Mouse (Mus musculus): Measurements from ENCODE around the gene Zfp108.

The Zfp108 gene

DNA sequence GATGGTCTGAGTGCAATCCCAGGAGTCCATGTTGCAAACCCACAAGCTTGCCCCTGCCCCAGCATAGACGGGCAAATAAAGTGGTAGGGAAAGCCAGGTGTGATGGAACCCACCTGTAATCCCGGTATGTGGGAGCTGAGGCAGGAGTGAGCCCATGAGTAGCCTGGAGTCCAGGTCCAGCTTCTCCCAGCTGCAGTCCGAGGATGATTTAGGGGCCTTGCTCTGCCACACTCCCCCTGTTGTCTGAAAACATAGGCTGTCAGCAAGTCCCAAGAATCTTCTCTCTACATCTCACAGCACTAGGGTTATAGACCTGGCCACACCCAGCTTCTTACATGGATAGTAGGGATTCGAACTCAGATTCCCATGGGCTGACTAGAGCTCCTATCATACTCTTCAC is 32.3 kb downstream of the Zfp108 start:
- DNase-seq, result no peak

DNA sequence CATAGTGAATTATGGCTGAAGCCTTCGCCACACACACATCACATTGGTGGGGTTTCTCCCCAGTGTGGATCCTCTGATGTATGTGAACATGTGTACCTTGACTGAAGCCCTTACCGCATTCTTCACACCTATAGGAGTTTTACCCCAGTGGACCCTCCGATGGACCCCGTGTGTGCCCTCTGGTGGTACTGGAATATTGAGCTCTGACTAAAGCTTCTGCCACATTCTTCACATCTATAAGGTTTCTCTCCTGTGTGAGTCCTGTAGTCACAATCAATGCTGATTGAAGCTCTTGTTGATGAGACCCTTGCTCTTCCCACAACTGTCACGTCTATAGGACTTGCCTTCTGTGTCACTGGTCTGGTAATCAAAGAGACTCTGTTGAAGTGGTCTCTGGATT is 33.1 kb downstream of the Zfp108 start:
- no peak for DNase-seq

DNA sequence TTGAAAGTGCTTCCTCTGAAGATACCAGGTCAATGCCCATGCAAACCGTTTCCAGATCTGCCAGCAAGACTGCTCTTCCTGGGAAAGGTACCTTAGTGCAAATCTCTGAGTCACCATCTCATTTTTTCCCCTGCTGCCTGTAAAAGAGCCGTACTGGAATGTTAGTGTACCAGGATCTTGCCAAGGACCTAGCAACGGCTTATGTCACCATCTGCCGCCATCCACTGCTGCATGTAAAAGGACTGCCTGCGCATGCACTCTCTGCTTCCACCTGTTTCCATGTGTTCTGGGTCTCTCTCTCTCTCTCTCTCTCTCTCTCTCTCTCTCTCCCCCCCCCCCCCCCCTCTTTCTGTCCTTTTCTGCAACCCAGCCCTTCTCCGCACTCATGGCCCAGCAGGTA is 33.9 kb downstream of the Zfp108 start:
- DNase-seq, result no peak

DNA sequence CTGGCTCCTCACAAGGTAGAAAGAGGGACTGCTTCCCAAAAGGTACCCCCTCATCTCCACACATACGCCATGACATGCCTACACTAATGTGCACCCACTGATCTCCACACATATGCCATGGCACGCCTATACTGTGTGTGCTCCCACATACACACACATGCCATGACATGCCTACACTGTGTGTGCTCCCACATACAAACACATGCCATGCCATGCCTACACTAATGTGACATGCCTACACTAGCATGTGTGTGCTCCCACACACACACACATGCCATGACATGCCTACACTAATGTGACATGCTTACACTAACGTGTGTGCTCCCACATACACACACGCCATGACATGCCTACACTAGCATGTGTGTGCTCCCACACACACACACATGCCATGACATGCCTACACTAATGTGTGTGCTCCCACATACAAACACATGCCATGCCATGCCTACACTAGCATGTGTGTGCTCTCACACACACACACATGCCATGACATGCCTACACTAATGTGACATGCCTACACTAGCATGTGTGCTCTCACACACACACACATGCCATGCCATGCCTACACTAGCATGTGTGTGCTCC is 35.6 kb downstream of the Zfp108 start:
- DNase-seq, result no peak

DNA sequence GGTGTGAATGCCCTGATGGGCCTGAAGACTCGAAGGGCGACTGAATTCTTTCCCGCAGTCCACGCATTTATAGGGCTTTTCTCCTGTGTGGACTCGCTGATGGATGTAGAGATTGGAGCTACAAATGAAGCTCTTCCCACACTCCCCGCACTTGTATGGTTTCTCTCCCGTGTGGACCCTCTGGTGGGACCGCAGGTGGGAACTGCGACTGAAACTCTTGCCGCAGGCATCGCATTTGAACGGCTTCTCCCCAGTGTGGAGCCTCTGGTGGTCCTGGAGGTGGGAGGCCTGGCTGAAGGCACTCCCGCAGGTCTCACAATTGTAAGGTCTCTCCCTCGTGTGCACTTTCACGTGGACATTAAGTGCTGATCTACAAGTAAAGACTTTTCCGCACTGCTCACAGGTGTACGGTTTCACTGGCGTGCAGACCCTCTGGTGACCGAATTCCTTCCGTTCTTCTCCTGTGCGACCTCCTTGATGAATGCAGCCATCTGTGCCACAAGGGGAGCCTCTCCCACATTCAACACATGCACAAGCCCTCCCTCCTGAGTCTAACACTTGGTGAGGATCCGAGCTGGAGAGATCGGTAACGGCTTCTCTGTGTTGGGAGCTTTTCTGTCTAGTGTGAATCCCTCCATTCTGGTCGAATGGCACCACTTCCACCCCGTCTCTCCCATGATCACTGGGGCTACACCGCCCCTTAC is 36.9 kb downstream of the Zfp108 start:
- no peak for DNase-seq

DNA sequence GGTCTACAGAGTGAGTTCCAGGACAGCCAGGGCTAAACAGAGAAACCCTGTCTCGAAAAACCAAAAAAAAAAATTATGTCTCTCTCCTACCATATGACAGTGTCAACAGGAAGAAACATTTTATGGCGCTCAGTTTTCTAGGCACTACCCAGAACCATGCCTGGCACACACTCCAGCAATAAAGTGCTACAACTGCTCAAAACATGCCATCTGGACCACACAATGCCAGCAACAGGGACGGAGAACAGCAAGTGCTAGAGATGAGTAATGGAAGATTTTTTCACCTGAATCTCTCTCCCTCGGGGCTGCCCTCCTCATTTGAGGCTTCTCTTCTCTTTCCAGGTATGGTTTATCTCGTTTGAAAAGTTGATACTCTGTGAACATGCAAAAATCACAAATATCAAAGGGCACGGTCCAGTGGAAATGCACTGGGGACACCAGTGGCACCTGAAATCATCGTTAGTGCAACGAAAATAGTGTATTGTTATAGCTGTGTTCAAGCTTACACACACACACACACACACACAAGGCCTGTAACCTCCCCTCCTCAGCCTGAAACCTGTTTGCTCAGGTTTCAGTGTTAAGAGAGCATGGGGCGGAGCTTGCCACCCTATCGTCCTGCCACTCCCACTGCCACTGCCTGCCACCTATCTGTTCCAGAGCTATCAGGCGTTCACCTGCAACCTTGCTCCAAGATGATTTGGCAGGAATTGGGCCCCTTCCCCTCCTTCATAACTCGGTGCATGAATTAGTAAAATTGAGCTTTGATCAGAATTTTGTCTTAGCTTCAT is 38.7 kb downstream of the Zfp108 start:
- no peak for DNase-seq

DNA sequence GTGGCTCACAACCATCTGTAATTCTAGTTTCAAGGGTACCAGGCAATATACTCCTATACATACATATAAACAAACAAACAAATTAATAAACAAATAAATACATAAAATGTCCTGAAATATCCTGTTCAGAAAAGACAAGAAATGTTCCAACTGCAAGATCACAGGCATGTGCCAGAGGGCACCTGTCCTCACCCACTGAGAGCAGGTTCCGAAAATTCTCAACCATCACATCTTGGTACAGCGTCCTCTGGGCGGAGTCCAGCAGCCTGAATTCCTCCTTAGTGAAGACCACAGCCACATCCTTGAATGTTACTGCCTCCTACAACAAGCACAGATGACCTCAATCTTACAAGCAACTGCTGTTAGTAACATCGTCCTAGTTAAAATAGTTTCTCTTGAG is 40.2 kb downstream of the Zfp108 start:
- DNase-seq, result no peak

DNA sequence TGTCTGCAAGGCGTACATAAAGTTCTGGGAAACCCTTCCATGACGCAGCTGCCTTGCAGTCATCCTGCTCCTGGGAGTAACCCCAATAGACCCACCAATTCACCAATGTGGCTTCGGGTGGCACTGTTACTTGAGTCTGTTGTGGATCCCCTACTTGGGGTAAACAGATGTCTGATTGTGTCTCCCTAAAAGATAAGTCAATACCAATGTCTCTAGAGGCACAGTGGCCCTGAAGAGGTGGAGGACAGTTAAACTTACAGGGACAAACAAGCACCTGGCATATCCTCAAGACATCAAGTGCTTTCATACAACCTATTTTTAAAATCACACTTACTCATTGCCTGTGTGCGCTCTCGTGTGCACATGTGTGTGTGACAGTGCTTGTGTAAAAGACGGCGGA is 40.8 kb downstream of the Zfp108 start:
- DNase-seq, result no peak

DNA sequence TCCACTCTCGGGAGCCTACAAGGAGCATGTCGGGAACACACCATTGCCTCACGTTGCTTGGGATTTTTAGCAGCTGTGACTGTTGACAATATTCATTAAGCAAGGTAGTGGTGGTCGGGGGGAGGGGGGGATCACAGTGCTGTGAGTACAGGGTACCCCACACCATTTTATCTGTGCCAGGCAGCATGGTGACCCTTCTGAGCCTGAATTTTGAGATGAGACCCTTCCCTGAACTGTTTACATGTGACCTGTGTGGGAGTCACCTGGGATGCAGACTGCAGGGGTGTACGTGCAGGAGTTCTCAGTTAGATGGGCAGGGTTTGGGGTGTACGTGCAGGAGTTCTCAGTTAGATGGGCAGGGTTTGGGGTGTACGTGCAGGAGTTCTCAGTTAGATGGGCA is 41.8 kb downstream of the Zfp108 start:
- DNase-seq, result no peak

DNA sequence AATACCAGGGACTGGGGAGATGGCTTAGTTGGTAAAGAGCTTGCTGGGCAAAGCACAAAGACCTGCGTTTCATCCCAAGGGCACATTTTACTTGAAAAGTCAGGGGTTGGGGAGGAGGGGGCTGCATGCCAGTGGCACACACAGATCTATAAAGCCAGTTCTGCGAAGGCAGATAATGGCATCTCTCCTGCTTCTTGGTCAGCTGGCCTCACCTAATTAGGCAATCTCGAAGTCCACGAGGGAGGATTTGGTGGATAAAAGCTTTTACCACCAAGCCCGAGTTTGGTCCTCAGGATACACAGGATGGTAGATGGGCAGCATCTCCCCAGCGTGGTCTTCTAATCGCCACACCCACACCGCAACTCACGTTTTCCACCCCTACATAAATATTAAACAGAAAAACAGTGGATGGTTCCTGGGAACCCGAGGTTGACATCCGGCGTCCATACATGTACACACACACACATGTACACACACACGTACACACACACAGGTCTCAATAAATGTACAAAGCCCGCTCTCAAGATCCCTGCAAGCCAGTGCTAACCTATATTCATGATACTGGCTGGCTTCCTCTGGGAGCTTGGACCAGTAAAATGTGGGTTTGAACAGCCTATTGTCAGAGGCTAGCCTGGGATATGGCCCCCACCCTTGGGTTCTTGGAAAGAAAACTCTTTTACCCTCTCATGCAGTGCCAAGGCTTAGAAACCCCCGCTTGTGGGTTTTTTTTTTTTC is 42.9 kb downstream of the Zfp108 start:
- DNase-seq, result no peak

DNA sequence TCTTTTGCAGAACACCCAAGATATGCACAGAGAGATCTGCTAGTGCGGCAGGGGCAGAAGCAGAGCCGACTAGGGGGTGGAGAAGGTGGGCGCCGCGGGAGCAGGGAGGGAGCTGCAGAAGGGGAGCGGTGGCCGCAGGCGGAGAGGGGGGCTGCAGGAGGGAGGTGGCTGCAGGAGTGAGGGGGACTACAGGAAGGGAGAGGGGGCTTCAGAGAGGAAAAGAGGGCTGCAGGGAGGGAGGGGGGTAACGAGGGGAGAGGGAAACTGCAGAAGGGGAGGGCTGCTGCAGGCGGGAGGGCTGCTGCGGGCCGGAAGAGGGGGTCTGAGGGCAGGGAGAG is 44.0 kb downstream of the Zfp108 start:
- no peak for DNase-seq

DNA sequence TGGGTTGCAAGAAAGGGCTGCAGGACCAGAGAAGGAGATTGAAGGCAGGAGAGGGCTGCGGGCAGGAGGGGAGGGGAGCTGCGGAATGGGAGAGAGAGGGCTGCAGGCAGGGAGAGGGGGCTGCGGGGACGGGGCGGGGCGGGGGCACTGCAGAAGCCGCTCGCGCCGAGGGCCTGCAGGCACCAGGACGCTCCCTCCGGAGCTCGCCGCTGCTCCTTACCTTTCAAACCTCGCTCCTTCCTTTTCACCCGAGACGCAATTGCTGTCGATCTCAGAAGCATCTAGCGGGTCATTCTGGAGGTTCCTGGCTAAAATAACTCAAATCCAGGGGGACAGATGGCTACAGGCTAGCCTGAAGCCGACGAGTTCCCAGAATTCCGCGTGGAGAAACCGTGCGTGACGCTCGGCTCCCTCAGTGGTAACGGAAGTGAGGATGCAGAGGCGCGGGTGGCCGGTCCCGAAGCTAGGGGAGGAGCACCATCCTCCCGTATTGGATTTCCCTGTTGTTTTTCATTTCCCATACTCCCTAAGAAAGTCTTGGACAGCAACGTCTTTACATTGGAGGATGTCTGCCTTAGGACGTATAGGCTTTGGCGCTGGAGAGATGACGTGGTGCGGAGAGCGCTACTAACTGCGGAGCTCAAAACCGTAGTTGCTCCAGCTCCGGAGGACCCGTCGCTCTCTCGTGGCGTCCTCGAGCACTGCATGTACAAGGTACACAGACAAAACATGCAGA is 44.5 kb downstream of the Zfp108 start:
- peak; percentile 68 for DNase-seq

DNA sequence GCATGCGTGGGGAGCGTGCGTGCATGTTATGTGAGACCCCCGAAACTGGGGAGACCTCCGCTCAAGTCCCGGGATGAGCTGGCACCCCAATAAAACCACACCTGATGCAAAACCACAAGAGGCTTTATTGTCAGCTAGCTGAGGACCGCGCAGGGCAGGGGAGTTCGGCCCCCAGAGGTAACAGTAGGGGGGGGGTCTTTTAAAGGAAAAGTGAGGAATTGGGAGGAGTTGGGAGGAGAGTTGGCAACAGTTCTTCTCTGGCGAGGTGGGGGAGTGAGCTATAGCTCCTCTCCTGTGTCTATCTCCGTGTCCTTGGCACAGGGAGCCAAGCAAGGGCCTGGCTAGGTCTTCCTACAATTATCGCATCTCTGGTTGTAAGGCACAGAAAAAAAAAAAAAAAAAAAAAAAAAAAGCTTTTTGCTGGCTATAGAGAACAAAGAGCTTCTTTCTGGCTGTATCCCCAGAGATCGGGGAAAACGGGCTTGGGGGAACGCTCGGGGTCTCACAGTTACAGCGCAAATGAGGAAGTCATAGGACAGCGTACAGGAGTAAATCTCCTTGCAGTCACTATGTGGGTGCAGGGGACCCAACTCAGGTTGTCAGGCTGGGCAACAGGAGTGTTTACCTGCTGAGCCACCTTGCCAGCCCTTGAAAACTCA is 45.4 kb downstream of the Zfp108 start:
- DNase-seq, result no peak

DNA sequence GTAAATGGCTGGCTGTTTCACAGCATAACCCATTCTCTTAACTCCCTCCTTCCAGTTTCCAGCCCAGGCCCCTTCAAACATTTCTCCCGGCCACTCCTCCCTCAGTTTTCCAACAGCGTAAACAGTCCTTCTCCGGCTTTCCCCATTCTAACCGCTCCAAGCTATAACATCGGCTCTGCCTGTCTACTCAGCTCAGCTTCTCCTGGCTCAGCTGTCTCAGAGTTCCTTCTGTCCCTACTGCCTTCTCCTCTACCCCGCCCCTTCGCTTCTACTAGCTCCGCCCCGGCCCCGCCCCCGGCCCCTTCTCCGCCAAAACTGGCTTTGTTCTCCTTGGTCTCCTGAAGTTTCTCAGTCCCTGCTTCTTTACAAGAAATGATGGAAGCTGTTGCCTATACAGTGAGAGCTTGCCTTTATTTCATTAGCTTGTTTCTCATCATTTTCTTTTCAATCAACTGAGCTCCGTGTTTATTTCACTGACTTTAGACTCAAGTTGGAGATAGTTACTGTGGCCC is 46.2 kb downstream of the Zfp108 start, which contains the start of gene Zfp61:
Gene Zfp61 (minus strand): TSS at position 462 of the 512 bp plus-strand sequence.
- DNase-seq, result peak; percentile 38

Data from kidney, adult 9 months (tissue).